Mouse (Mus musculus) lung, postnatal 14 days (tissue): ENCODE measurements around the gene Dusp10.

Source experiments
- DNase-seq: peaks from one replicate; pipeline ENCODE4 v3.0.0; 2021

Gene Dusp10

DNA sequence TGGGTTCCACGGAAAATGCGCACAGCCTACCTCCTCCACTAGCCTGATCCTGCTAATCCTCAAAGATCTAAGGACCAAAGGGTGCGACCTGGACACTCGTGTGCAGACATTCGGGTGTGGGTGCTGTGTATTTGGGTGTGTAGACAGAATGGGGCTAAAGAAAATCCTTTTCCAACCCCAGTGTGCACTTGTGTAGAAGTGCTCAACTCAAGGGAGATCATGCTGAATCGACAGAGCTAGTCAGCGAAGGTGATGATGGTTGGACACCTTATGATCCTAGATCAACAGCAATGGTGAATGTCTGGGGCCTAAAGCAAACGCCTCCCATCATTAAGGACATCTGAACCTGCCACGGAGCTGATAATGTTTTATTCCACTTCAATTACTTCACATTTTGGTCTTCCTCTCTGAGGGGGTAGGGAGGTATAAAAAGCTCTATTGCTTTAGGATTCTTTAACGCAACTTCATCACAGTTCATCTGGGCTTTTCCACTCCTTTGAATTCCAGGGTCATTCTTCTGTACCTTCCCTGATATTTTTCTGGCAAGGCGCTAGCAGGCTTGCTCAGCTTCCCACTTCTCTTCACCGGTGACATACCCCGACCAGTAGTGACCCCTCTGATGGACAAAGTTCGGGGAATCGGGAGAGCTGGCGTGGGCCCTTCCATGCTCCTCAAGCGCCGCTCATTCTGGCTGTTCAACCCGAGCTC is 19.7 kb downstream of the Dusp10 start:
- no peak for DNase-seq

DNA sequence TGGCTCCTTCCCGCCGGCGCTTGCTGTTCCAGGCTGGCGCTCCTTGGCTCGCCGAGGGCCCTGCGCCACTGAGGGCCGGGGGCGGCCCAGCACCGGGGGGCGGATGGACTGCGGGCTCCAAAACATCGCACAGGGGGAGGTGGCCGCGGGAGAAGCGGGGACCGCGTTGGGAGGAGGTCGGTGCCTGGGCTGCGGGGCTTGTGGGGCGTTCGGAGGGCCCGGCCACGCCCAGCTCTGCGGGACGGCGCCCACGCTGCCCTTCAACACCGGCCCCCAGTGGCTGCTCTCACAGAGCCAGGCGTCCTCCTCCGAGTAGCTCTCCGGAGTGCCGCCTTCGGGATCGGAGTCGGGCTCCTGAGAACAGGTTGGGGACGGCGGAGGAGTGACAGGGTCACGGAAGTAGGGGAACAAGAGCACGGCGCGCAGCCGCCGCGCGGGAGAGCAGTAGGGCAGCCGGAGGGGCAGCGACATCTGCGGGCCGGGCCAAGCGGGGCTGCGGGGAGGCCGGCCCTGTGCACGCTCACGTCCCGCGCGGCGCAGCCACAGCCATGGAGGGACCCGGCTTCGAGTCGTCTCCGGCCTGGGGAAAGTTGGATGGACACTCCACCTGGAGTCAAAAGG is 20.4 kb downstream of the Dusp10 start:
- peak; percentile 68 for DNase-seq

DNA sequence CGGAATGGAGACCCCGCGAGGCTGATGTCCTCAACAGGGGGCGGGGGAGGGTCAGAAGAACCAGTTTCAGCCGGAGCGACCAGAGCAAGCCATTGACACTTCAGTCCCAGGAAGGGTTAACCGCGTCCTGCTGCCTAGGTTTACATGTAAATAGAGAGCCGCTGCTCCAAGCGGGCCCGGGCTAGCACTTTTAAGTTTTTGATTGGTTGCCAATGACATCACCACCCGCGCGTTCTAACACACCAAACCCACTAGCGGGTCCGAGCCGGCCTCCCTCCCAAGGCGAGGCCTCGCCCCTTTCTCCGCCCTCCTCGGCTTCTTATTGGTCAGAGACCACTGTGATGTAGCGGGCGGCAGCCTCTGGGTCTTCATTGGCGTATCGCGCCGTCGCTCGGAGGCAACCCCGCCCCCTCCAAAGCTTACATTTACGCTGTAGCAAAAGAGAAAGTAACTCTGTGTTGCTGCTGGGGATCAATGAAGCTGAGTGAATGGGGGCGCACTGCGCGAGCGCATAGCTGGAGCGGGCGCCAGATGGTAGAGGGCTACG is 21.0 kb downstream of the Dusp10 start, which contains the start of gene 1700056E22Rik:
Gene 1700056E22Rik, minus strand, starts transcription at position 291 of the 547 bp plus-strand sequence.
- peak; percentile 98 for DNase-seq

DNA sequence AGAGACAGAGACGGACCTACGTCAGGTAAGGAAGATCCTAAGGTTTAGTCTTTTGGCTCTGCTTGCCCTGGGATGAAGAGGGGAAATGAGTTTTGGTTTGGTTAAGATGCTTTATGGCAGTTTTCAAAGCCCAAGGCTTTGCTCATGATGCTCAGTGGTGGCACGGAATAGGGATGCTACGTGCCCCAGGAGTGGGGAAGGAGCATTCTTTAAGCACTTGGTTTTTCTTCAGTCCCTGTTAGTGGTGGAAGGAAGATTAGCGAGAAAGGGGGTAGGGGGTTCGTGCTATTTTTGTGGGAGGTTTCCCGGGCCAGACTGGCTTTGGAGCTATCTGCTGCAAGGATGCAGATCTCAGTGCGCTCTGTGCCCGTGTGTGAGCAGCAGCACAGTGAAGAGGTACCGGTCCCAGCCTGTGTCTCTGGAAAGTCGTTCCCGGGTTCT is 21.7 kb downstream of the Dusp10 start:
- no peak for DNase-seq

DNA sequence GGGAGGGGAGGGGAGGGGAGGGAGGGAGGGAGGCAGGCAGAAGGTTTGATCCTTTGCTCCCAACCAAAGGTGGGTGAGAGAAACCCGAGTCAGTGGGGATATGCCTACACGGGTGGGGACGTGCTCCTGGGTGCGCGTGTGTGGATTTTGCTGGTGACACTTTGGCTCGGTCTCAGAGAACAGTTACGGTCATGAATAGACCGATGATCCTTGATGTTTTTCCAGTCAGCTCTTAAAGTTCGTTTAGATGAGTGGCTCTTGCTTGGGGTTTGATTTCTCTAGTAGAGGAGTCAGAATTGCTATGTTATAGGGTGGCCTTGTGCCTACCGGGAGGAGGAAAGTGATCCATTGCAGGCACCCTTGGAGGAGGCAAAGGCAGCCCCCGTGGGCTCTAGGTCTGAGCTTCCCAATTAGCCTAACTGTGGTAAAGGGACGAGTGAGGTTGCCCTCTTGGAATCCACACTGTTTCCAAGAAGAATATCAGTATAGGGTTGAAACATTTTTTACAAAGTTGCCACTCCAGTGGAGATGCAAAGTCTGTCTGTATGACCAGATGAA is 22.3 kb downstream of the Dusp10 start:
- DNase-seq, result no peak

DNA sequence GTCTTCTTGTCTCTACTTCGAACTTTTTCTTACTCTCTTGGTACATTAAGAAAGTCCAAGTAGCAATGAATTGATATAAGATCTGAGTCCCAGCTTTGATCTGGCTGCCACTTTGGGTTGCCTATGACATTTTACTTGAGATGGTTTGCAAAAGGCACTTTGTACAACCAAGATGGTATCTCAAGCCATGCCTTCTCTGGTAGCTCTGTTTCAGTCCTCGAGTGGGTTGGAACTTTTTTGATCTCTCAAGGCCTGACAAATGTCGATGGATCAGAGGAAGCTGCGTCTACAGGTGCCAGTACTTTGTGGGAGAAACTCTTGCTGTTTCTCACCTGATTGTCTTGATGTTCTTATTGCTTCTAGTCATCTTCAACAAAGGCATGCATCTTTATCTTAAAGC is 24.7 kb downstream of the Dusp10 start:
- no peak for DNase-seq

DNA sequence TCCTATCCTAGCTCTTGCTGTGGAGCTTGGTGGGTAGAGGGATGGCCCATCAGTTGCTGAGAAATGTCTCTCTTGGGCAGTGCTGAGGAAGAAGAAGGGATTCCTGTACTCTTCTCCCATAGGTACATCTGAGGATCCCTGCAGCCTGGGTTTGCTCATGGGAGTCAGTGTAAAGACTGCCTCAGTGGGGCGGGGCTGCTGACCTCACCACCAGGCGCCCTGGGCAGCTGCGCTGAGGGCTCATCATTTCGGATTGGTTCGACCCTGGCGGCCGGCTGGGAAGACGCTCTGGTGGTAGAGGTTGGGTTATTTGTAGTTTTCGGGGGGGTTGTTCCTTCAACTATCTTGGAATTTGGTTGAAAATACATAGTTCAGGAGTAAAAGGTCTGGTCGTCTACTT is 26.2 kb downstream of the Dusp10 start:
- DNase-seq, result no peak

DNA sequence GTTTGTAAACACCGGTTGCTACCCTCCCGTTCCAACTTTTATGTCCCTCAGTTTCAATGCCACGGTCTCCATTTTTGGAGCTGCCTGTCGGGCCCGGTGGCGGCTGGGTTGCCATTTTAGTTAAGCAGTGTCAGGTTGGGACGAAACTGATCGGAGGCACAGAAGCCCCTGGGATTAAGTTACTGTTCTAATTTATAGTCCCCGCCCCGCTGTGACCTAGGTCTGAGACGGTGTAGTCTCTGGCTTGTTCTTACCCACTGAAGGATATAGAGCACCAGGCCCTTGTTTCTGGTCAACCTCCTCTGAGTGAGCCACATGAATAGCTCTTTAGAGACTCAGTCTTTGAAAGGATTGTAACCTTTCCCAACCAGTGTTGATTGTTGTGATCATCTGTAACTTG is 27.1 kb downstream of the Dusp10 start:
- DNase-seq, result no peak

DNA sequence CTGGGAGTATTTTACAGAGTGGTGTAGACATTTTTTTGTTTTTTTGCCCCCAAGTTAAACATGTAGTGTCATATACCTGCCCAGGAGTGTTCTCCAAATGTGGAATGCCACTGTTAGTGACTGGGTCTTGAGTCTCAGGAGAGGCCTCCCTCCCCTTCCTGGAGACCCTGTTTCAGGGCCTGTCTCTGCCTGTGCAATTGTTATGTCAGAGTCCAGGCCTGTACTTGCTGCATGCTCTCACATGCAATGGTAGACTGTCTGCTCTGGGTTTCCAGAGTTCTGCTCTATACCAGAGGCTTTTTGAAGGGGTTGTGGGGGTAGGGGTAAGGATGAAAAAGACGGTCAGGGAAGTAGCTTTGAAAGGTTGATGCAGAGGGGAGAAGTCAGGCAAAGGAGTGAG is 27.8 kb downstream of the Dusp10 start:
- no peak for DNase-seq

DNA sequence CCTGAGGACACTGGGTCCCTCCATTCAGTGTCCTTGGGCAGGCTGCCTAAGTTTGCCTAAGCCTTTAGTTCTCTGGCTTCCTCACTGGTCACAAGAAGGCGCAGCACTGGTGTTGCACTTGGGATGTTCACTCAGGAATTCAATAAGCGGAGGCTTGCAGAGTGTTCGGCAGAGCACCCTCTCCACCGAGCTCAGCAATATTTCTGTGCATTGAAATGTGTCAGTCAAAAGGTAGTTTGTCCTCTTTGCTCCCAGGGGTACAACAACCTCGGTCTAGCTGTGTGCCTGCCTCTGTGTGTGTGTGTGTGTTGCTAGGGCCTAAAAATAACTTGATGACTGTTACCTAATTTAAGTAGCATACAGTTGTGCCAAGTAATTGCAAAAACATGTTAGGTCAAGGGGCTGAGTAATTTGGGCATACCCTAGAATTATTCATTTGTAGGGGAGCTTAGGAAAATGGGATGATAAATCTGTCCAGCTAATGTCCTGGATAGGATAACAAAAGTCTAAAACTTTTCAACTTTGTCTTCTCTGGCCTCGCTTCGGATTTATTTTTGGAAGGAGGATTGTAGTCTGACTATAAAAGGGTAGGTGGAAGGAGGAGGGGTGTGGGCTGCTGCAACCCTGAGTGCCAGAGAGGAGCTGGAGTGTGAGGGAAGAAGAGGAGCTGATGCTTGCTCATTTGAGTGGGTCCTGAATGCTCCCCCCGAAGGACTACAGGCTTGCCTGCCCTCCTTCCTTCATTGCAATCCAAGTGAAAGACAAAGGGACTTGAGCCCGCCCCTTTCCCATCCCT is 28.9 kb downstream of the Dusp10 start:
- peak; percentile 54 for DNase-seq

DNA sequence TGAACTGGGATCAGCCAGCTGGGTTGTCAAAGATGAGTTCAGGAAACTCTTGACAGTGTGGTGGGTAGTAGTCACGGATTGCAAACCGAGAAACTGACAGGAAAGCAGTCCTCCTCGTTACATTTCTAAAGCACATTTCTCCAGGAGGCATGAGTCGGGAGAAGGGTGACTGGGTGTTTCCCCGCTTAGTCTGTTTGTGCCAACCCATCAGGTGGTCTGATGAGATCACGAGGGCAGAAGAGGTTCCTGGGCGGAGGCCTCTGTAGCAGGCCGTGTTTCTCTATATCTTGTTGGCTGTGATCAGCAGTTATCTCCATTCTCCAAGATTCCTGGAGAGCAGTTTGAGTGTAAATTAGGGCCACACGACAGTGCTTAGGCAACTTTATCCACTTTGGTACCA is 29.6 kb downstream of the Dusp10 start:
- DNase-seq, result no peak

DNA sequence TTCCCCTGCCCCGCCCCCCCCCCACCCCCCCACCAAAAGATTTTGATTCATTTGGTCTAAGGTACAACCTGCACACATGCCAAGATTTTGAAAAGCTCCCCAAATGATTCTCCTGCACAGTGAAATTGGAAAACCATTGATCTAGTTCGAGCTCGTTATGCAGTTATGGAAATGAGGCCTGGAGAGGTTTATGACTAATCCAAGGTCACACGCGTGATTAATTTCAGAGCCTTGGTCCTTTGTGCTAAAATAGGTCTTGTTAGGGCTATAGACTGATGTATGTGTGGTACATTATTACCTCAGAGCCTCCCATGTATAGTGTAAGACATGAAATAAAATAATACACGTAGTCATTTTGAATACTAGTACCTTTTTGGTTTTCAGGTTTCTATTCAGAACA is 30.3 kb downstream of the Dusp10 start:
- DNase-seq, result no peak

DNA sequence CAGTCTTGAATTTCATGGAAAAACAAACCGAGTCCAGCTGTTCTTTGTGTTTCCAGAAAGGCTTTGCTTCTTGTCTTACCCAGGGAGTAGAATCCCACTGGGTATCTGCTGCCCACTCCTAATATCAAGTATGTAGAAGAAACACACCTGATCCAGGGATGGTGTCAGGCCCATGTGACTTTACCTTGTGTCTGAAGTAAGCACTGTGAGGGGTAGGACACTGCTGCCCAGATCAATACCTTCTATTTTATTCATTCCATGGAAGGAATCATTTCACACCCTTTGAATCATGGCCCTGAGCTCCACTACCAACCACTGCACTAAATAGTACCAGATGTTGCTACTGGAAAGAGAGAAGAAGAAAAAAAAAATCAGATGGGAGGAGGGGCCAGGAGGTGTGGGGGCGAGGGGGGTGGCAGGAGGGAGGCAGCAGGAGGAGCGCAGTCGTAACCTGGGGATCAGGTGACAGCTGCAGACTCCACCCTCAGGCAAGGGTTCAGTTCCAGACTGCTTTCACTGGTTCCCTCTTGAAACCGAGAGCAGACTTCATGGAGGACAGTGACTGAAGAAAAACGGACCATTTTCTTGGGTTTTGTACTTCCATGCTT is 33.1 kb downstream of the Dusp10 start:
- no peak for DNase-seq

DNA sequence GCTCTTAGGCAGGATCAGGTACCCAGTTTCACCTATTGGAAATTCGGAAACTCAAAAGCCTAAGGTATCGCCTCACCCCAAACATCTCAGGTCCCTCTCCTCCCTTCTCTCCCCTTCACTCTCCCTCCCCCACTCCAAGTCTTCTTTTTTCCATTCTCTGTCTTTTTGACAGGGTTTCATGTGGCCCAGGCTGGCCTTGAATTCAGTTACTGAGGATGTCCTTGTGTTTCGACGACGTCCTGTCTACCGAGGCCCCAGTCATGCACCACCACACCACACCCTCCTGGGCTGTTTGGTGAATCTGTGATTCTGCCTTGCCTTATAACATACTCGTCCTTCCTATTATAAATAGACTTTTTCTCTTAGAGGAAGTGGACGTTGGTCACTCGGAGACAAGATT is 34.7 kb downstream of the Dusp10 start:
- DNase-seq, result no peak

DNA sequence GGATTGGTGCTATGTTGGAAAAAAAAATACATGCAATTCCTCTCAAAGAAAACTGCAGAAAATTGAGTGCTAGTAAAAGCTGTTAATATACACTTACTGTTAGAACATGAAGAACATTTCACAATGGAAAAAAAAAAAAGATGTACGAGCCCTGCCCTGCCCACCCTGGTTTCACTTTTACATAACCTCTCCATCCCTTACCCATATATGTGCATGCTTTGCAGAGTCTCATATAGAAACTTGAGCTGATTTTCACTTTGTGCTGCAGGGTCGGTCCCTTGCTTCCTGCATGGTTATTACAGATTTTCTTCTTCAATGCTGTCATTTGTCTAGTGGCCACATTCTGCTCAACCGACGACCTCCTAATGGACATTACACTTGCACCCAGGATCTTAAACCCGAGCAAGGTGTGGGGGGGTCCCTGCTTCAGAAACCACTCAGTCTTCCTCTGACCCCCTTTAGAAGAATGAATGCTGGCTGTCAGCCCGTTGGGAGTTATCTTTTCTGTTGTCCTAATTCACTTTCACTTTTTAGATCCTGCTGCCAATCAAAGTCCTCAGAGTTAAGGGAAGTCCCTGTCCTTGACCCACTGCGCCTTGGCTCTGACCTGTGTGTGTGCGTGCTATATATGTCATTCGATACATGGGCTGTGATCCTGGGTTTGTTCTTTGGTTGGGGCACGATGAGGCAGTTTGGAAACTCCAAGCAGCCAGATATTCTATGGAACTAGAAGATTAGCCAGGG is 35.7 kb downstream of the Dusp10 start:
- no peak for DNase-seq

DNA sequence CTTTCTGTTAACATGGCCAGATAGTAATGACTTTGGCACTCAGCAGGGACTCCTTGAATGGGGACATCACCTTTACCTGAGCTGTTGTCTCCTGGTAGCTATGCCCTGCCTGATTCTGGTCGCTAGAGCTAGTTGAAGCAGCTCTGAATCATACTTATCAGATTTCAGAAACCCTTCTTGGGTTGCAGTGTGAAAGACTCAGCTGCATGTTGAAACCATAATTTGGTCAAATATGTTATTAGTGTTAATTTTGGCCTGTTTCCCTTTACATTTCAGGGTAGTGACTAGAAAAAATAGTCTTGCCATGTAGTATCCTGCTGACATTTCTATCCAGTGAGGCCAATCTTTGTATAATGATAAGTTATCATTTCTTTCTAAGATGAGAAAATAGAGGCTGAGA is 38.2 kb downstream of the Dusp10 start:
- no peak for DNase-seq

DNA sequence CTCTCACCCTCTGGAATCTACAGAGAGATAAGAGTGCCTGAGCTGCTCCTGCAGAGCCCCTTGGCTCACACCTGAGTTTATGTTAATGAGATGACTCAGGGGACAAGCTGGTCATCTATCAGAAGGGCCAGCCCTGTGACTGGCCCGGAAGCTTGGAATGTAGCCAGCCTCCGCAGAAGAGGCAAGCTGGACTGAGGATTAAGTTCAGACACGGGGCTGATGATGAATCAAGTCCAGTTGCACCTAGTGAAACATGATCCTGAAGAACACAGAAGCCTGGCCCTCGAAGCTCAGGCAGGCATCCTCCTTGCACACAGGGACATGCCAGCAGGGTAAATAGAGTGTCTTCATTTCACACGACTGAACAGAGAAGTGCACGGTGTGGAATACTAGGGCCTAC is 38.7 kb downstream of the Dusp10 start:
- DNase-seq, result peak; percentile 55

DNA sequence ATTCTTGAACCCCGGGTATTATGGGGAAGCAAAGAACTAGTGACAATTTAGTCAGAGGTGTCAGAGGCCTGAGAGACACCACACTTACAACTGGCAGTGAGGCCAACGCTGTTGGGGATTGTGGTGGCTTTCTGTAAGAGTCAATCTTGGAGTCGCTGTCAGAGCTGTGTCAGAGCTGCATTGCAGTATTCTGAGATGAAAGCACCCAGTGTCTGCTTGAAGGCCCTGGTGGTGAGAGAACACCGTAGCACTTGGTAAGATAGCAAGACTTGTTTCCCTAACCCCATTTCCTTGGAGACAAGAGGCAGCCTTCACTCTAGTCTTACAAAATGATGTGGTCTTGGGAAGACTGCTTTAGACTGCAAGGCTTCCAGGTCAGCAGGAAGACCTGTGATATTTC is 39.2 kb downstream of the Dusp10 start:
- DNase-seq, result no peak

DNA sequence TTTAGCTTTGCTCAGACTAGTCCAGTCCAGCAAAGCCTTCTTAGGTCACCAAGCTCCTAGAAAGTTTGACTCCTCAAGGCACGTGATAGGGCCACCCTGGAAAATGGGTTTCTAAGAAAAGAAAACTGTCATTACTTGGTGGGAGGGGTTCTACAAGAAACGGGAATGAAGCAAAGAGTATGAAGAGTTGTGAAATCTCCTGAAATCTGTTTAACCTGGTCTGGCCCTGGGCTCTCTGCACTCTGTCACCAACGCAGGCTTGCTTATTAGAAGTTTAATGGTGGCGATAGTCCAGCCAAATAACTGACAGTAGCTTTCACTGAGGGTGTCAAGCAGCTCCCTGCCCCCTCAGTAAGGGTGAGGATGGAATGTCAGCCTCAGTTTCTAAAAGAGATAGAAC is 40.0 kb downstream of the Dusp10 start:
- DNase-seq, result no peak

DNA sequence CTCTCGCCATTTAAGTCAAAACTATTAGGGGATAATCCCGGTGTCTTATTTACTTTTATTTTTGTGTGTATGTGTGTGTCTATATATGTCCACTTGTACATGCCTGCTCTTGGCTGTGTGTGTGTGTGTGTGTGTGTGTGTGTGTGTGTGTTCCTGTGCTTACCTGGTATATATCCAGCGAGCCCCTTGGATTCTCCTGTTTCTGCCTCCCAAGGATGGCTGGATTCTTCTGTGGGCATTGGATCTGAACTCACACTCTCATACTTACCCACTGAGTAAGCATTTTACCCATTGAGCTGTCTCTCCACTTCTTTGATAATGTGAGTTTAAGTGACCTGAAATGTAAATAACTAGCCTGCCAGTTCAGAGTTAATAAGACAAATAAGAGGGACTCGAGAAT is 40.6 kb downstream of the Dusp10 start:
- DNase-seq, result no peak

DNA sequence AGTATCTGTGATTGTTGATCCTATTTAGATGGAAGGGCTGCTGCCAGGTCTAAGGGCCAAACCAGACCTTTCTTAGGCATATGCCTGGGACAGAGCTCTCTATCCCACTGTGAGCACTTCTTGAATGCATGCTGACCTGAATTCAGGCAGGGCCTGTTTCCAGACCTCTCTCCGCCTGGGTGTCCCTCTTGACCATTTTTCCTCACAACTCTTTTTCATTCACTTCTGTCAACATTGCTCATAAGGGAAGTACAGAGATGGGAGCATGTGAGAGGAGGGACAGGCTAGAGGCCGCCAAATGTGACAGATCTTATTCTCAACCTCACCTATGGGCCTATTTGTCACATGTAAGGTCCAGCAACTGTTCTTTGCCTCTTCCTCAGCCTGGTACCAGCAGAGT is 41.1 kb downstream of the Dusp10 start:
- DNase-seq, result no peak

DNA sequence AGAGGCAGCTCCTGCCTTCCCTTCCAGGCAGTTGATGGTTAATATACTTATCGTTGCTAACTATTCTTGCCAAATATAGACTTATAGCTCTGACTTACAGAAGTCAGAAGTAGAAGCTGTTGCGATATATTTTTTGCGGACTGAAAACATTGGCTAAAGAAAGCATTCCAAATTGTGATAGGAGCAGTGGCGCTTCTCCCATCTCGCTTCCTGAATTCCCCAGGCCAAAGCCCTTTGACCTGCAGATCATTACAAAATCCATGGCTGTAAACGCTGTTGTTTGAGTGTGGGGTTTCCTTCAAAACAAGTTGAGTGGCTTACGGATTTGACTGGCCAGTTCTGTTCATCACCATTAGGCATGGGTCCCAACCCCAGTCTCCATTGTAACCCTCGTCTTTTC is 45.1 kb downstream of the Dusp10 start:
- DNase-seq, result no peak
